Mouse (Mus musculus): Measurements from ENCODE around the gene Lrrtm3.

- TF ChIP-seq CTCF (conservative IDR thresholded peaks at IDR 0.05; ENCODE audit: insufficient read depth, insufficient read length, low read depth, low read length) (no peak), POLR2A (IDR thresholded peaks at IDR 0.05; ENCODE audit: low read depth, low read length) (no peak)
Measured at GRCm38 (mm10) chr10:64023340-64023739, 66.7 kb downstream of the Lrrtm3 start.
